Mouse (Mus musculus): ENCODE data around the gene Sik3.

DNA sequence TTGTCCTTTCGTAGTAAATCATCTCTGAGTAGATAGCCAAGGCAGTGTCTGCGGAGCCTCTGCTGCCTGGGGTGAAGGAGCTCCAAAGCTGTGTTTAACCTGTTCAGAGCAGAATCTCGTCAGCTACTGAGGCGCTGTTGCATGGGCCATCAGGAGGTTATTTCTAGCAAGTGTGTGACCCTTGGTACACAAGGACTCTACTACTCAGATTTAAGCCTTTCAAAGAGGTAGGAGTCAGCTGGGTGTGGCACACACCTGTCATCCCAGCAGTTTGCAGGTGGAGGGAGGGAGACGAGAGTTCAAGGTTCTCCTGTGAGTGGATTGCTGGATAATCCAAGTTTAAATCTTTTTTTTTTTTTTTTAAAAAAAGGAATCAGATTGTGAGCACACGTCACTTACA lies 7.4 kb downstream of the Sik3 start:
- TF ChIP-seq CTCF (IDR thresholded peaks at IDR 0.05; ENCODE audit: extremely low read depth, insufficient read depth, low read length) = no peak
- TF ChIP-seq POLR2A (IDR thresholded peaks at IDR 0.05; ENCODE audit: extremely low read depth, insufficient read depth, low read length) = no peak

Data from cortical plate, adult 2 months (tissue).